Mouse (Mus musculus) lung, adult 18-20 months (tissue): Measurements from ENCODE around the gene Tysnd1.

Source experiments
- DNase-seq, 2 experiments: peaks; one replicate each; pipeline ENCODE4 v3.0.0; 2022; ENCODE audit warnings: mixed read lengths in 2 of 2

Tysnd1 gene

DNA sequence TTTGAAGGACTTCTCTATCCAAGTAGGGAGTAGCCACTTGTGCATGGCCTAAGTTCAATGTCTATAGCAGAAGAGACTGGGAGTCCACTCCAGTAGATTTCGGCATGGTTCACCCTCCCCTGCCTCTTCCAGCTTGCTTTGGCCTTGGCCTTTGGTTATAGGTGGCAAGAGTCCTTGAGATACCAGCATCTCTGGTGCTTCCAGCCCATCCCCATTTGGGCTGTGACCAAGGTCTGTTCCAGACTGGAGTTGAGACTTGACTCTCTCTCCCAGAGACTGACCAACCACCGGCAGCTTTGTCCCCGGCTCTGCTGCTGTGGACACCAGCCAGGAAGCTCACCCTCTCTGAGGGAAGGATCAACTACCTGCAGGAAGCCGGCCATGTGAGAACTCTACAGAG is 42.8 kb downstream of the Tysnd1 start:
- DNase-seq, result no peak

DNA sequence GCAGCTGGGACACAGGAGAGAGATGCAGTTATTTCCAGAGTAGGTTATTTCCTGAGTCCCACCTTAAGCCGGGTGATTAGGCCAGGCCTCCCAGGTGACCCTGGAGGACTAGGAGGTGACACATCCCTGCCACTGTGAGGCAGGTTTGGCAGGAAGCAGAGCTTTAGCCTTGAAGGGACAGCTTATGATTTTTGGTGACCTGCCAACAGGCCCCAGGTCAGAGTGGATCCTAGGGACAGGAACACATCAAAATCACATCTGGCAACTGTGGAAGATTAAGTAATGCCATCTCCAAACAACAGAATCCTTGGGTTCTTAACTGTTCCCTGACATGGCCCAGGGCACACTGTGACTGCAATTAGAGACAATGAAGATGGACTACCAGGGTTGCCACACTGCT is 46.0 kb downstream of the Tysnd1 start:
- DNase-seq, result no peak

DNA sequence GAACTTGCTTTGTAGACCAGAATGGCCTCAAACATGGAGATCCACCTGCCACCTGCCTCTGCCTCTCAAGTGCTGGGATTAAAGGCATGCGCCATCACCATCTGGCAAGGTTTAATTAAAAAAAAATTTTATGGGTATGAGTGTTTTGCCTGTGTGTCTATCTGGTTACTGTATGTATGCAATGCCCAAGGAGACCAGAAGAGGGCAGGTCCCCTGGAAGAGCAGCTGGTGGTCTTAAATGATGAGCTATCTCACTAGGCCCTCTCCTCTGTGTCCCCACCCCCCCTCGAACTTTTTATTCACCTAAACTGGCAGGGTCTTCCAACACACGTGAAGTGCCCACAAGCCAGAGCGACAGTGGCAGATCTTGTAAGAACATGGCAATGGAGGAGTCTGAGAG is 46.6 kb downstream of the Tysnd1 start:
- no peak for DNase-seq

GRCm38 (mm10) chr10:61742336-61742735 is 47.0 kb downstream of the Tysnd1 start:
- no peak for DNase-seq

- no peak for DNase-seq
Measured at GRCm38 (mm10) chr10:61745133-61745532, 49.8 kb downstream of the Tysnd1 start.

- DNase-seq, result no peak
Measured at GRCm38 (mm10) chr10:61747302-61747701, 52.0 kb downstream of the Tysnd1 start.

DNA sequence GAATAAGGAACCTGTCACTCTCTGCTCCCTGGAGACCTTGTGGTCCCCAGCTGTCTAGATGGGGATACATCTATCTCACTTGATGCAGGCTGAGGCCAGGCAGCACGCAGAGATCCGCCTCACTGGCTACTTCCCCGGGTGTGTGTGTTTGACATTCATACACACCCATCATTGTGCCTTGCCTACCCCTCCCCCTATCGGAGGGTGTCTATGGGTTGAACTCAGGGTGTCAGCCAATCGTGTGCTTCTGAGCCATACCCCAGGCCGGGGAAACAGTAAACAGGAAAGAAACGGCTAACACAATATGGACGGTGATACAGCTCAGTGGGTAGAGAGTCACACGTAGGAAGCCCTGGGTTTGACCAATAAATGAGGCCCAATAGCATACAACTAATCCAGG is 54.7 kb downstream of the Tysnd1 start:
- DNase-seq, result no peak

DNA sequence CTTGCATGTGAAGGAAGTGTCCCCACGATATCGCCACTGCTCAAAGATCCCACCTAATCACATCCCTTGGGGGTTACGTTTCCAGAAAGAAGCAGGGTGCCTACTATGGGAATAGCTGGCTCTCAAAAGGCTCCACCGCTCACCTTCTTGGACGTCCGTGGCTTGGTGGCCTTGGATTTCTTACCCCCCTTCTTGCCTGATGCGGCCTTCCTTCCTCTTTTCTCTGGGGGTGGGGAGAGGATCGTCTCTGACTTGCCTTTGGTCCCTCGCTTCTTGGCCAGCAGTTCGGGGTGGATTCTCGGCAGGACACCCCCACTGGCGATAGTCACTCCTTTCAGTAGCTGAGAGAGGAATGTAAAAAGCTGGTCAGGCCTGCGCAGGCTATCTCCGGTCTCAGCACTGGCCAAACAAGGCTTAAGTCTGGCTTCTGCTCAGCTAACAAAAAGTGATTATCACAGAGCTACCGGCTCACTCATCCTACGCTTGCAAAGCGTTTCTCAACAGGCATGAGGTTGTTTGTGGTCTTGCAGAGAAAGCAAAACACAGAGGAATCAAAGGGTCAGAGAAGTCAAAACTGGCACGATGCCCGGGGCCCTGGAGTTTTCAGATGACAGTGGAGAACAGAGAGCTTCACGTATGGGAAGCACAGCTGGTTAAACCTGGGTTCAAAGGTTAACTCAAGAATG is 56.4 kb downstream of the Tysnd1 start:
- peak in 1 of 2 experiments; percentile 23 for DNase-seq
